ENCODE assay signal across 8 mouse cellular contexts in the genomic region with DNA sequence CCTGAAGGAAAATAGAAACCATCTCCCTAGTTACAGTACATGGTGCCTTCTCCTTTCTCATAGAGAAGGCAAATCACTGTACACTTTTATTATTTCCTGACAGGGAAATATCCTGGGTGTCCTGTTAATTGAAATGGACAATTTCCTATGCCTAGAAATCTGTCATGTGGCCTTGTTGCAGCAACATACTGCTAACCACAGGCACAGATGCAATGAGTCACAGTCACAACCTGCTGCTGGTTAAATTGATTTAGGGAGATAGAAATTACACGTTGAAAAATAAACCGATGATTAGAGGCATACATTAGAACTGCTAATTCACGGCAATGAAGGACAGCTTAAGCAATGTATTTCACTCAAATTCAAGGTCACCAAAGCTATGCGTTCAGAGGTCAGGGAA.
"Had no signal": no experiment of that assay in that cellular context is flagged by ENCODE, and none has a peak within 500 bp of the region (broad histone marks: within the 10 kb centered on the region; RNA-seq: fewer than 3 reads in every experiment).

No protein-coding gene starts in this region.

- ATAC-seq: lung, postnatal 0 days had no signal

- DNase-seq: kidney, adult 2 months; kidney, postnatal 14 days; lung, adult 2 months; lung, postnatal 36 days; midbrain, embryonic 14.5 days; right cerebral cortex, postnatal 25 days; thymus, postnatal 4 days had no signal
